Mouse (Mus musculus): ENCODE data around the gene Osbpl6. TPM values are rescaled to one million over a fixed set of nuclear protein-coding genes. Genes with fewer than 3 reads are reported as not detected.
A peak's percentile ranks its signal among the peaks of the same experiment; 100 is the strongest.

The Osbpl6 gene
- total RNA-seq, 2 experiments from 2014 or later: 23.6 to 34.9 TPM

GRCm38 (mm10) chr2:76417446-76418141 lies 11.3 kb downstream of the Osbpl6 start:
- no peak for DNase-seq (ENCODE audit: low spot score in 2 of 2)

- no peak for DNase-seq (ENCODE audit: low spot score in 2 of 2)
Observed at GRCm38 (mm10) chr2:76418142-76418518, 11.8 kb downstream of the Osbpl6 start.

GRCm38 (mm10) chr2:76421411-76421924 lies 15.2 kb downstream of the Osbpl6 start:
- DNase-seq (ENCODE audit: low spot score in 2 of 2): no peak

- no peak for DNase-seq (ENCODE audit: low spot score in 2 of 2)
Observed at GRCm38 (mm10) chr2:76426816-76427215, 20.5 kb downstream of the Osbpl6 start.

GRCm38 (mm10) chr2:76429318-76429717 lies 23.0 kb downstream of the Osbpl6 start:
- no peak for DNase-seq (ENCODE audit: low spot score in 2 of 2)

- DNase-seq (ENCODE audit: low spot score in 2 of 2): no peak
Observed at GRCm38 (mm10) chr2:76429855-76430254, 23.5 kb downstream of the Osbpl6 start.

- DNase-seq (ENCODE audit: low spot score in 2 of 2): no peak
Observed at GRCm38 (mm10) chr2:76430539-76430938, 24.2 kb downstream of the Osbpl6 start.

- DNase-seq (ENCODE audit: low spot score in 2 of 2): no peak
Observed at GRCm38 (mm10) chr2:76434224-76434623, 27.9 kb downstream of the Osbpl6 start.

- no peak for DNase-seq (ENCODE audit: low spot score in 2 of 2)
Observed at GRCm38 (mm10) chr2:76435667-76436239, 29.4 kb downstream of the Osbpl6 start.

- no peak for DNase-seq (ENCODE audit: low spot score in 2 of 2)
Observed at GRCm38 (mm10) chr2:76437372-76437771, 31.1 kb downstream of the Osbpl6 start.

GRCm38 (mm10) chr2:76439540-76439939 lies 33.2 kb downstream of the Osbpl6 start:
- DNase-seq (ENCODE audit: low spot score in 2 of 2): no peak

GRCm38 (mm10) chr2:76442086-76442485 lies 35.8 kb downstream of the Osbpl6 start:
- DNase-seq (ENCODE audit: low spot score in 2 of 2): peak in 1 of 2 experiments; percentile 5

- DNase-seq (ENCODE audit: low spot score in 2 of 2): no peak
Observed at GRCm38 (mm10) chr2:76449836-76450355, 43.6 kb downstream of the Osbpl6 start.

GRCm38 (mm10) chr2:76466723-76467122 lies 60.4 kb downstream of the Osbpl6 start:
- no peak for DNase-seq (ENCODE audit: low spot score in 2 of 2)

- peak in 1 of 2 experiments; percentile 12 for DNase-seq (ENCODE audit: low spot score in 2 of 2)
Observed at GRCm38 (mm10) chr2:76468204-76468603, 61.9 kb downstream of the Osbpl6 start.

- DNase-seq (ENCODE audit: low spot score in 2 of 2): no peak
Observed at GRCm38 (mm10) chr2:76469091-76469750, 62.9 kb downstream of the Osbpl6 start.

GRCm38 (mm10) chr2:76469751-76470099 lies 63.4 kb downstream of the Osbpl6 start:
- DNase-seq (ENCODE audit: low spot score in 2 of 2): no peak

- no peak for DNase-seq (ENCODE audit: low spot score in 2 of 2)
Observed at GRCm38 (mm10) chr2:76470391-76470790, 64.1 kb downstream of the Osbpl6 start.

- no peak for DNase-seq (ENCODE audit: low spot score in 2 of 2)
Observed at GRCm38 (mm10) chr2:76475788-76476187, 69.5 kb downstream of the Osbpl6 start.

- DNase-seq (ENCODE audit: low spot score in 2 of 2): no peak
Observed at GRCm38 (mm10) chr2:76488764-76489163, 82.5 kb downstream of the Osbpl6 start.

GRCm38 (mm10) chr2:76490198-76490597 lies 83.9 kb downstream of the Osbpl6 start:
- DNase-seq (ENCODE audit: low spot score in 2 of 2): no peak

- no peak for DNase-seq (ENCODE audit: low spot score in 2 of 2)
Observed at GRCm38 (mm10) chr2:76491371-76491770, 85.1 kb downstream of the Osbpl6 start.
